Mouse (Mus musculus) midbrain, embryonic 16.5 days (tissue): ENCODE data around the gene Wdr54. TPM values are rescaled to one million over a fixed set of nuclear protein-coding genes. Genes with fewer than 3 reads are reported as not detected.
A peak's percentile ranks its signal among the peaks of the same experiment; 100 is the strongest.

Source experiments
- ATAC-seq: fragments of 200-750 bp; cut with Nextera tagmentation; 2 replicates; pipeline ENCODE4 v1.8.0; 2017; ENCODE audit warnings: moderate TSS enrichment
- H3K27ac ChIP-seq: fragments of 300-500 bp; sonication (generic); 2 replicates; pipeline ENCODE4 v1.5.1; 2014; ENCODE audit warnings: mild to moderate bottlenecking, low read length, mixed read lengths
- H3K27me3 ChIP-seq: fragments of 300-500 bp; sonication (generic); 2 replicates; pipeline ENCODE4 v1.6.1; 2014; ENCODE audit warnings: low read depth, low read length, mixed read lengths; ENCODE audit not compliant: control insufficient read depth, insufficient read depth
- H3K36me3 ChIP-seq: fragments of 300-500 bp; sonication (generic); 2 replicates; pipeline ENCODE4 v1.6.1; 2014; ENCODE audit warnings: mild to moderate bottlenecking, low read length, moderate library complexity, mixed read lengths; ENCODE audit not compliant: control insufficient read depth, insufficient read depth
- H3K4me1 ChIP-seq: fragments of 300-500 bp; sonication (generic); 2 replicates; pipeline ENCODE4 v1.6.1; 2014; ENCODE audit warnings: mild to moderate bottlenecking, low read length, mixed read lengths; ENCODE audit not compliant: control insufficient read depth, insufficient read depth
- H3K4me2 ChIP-seq: fragments of 300-500 bp; sonication (generic); 2 replicates; pipeline ENCODE4 v1.6.1; 2014; ENCODE audit warnings: mild to moderate bottlenecking, low read length, mixed read lengths
- H3K4me3 ChIP-seq: fragments of 300-500 bp; sonication (generic); 2 replicates; pipeline ENCODE4 v1.5.1; 2014; ENCODE audit warnings: low read depth, mild to moderate bottlenecking, low read length, moderate library complexity, mixed read lengths
- H3K9ac ChIP-seq: fragments of 300-500 bp; sonication (generic); 2 replicates; pipeline ENCODE4 v1.6.1; 2014; ENCODE audit warnings: low read depth, low read length, mixed read lengths
- H3K9me3 ChIP-seq: fragments of 300-500 bp; sonication (generic); replicated peaks from 2 replicates; pipeline ENCODE4 v1.6.1; 2014; ENCODE audit warnings: mild to moderate bottlenecking, low read length, mixed read lengths; ENCODE audit not compliant: control insufficient read depth, poor library complexity, severe bottlenecking
- WGBS: fragments of 180-500 bp; shearing (Covaris S2); extraction: QIAGEN DNeasy Blood & Tissue Kit; methylation state at CpG from one replicate; pipeline ENCODE4 v1.1.7; 2014; 5-methylcytosine and 5-hydroxymethylcytosine counted together
- polyA plus RNA-seq: library from polyadenylated mRNA; unstranded; fragments of >200 nt; fragmentation: Nextera tagmentation; extraction: Ambion mirVana; gene quantifications from 2 replicates; pipeline ENCODE4 v1.2.1, GENCODE M21; 2015

The Wdr54 gene
- polyA plus RNA-seq, 1 experiment from 2014 or later: 20.1 TPM

DNA sequence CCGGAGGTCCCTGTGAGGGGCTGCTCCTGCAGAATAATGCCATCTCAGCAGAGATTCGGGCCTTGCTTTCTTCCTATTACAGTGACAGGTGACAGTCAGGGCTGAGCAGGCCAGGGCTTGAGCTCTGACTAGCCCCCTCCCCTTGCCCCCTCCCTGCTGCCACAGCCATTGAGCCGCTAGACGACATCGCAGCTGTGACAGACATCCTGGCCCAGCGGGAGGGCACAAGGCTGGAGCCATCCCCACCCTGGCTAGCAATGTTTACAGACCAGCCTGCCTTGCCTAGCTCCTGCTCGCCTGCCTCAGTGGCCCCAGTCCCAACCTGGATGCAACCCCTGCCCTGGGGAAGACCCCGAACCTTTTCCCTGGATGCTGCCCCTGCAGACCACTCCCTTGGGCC is 4.5 kb downstream of the Wdr54 start:
- Histone ChIP-seq H3K4me1 (peaks cover 10% of the 10 kb centered on the region), H3K4me3 (no peak overlapping the region), H3K27me3 (no peaks in the 10 kb centered on the region), H3K9ac (0 out of 2 replicates have a peak overlapping the region, but pooled peaks have one; percentile 16), H3K9me3 (no peaks in the 10 kb centered on the region), H3K36me3 (no peaks in the 10 kb centered on the region; the same call in 1 of the 2 replicates), H3K4me2 (no peak overlapping the region), H3K27ac (no peak overlapping the region)
- no peak for ATAC-seq
- 30% methylated on average over 8 of the region's 8 CpGs for WGBS

DNA sequence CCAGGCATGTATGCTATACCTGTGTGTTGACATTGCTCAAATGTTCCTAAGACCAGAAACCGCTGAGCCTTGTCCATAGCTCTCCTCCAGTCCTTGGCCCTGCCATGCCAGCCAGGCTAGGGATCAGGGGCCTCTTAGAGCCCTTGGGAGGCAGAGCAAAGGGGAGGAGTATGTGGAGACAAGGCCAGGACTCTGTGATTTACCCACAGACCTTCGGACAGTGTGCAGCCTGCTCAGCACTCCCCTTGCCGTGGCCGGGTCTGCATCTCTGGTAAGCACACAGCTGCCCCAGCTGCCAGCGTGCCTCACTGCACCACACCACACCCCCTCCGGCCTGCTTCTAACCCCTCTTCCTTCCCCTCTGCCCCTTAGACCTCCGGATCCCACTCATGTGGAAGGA is 8.9 kb downstream of the Wdr54 start:
- Histone ChIP-seq H3K27ac (no peak overlapping the region), H3K4me3 (no peak overlapping the region)

DNA sequence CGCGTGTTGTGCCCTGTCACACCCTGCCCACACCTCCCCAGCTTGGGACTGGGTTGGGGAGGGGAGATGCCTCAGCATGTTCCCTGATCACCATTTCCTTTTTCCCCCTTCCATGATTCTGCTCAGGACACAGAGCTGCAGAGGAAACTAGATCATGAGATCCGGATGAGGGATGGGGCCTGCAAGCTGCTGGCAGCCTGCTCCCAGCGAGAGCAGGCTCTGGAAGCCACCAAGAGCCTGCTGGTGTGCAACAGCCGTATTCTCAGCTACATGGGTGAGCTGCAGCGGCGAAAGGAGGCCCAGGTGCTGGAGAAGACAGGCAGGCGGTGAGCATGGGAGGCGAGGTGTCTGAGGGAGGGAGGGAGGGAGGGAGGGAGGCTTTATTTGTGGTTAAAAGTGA is 10.4 kb downstream of the Wdr54 start:
- WGBS: 80% methylated on average over 9 of the region's 9 CpGs
- no peak overlapping the region for H3K27ac ChIP-seq

More for the DNA sequence above, 8.9 kb downstream of the Wdr54 start:
- Histone ChIP-seq H3K4me2 (no peak overlapping the region), H3K27me3 (no peaks in the 10 kb centered on the region), H3K36me3 (no peaks in the 10 kb centered on the region), H3K9ac (no peak overlapping the region), H3K9me3 (no peaks in the 10 kb centered on the region), H3K4me1 (peaks cover 3% of the 10 kb centered on the region; the same call in 1 of the 2 replicates)
- ATAC-seq: no peak
- WGBS: 52% methylated on average over 7 of the region's 7 CpGs

DNA sequence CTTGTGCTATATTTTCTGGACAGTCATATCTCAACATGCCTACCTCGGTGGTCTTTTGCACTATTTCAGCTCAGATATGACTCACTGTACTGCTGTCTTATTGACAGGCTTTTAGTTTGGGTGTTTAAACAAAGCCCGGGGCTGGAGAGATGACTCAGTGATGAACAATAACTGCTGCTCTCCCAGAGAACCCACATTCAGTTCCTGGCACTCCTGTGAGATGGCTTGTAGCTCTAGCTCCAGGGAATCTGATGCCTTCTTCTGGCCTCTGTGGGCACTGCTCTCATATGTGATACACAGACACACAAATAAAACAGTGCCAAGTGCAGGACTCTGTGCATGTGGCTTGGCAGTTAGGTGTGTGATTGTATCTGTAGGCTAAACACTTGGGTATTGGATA is 11.0 kb downstream of the Wdr54 start:
- Histone ChIP-seq H3K27me3 (no peaks in the 10 kb centered on the region; the same call in 1 of the 2 replicates), H3K4me3 (no peak overlapping the region), H3K4me1 (peaks cover 8% of the 10 kb centered on the region; the same call in 1 of the 2 replicates), H3K36me3 (no peaks in the 10 kb centered on the region), H3K9ac (no peak overlapping the region), H3K4me2 (no peak overlapping the region), H3K9me3 (no peaks in the 10 kb centered on the region), H3K27ac (no peak overlapping the region)
- 85% methylated on average over 2 of the region's 2 CpGs for WGBS
- ATAC-seq: no peak

More for the DNA sequence above, 10.4 kb downstream of the Wdr54 start:
- Histone ChIP-seq H3K4me1 (peaks cover 8% of the 10 kb centered on the region; the same call in 1 of the 2 replicates), H3K27me3 (no peaks in the 10 kb centered on the region; the same call in 1 of the 2 replicates), H3K9ac (no peak overlapping the region), H3K36me3 (no peaks in the 10 kb centered on the region), H3K4me3 (no peak overlapping the region), H3K9me3 (no peaks in the 10 kb centered on the region), H3K4me2 (no peak overlapping the region)
- ATAC-seq: no peak

DNA sequence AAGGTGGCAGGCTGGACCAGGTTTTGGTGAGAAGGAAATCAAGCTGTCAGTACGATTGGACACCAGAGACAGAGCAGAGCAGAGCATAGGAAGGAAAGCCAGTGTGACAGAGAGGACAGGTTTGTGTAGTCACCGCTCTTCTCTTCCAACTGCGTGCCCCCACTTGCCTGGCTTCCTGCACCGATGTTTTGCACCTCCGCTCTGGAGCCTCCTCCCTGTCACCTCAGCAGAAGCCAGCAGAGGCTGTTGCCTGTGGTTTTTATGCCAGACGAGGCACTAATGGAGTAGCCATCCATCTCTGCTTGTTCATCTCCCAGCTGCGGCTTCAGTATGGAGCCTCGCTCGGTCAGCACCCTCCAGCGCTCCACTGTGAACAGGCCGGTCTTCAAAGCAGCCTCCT is 13.3 kb downstream of the Wdr54 start:
- ATAC-seq: peak; percentile 8; the same call in 1 of the 2 replicates
- Histone ChIP-seq H3K4me1 (peaks cover 16% of the 10 kb centered on the region), H3K36me3 (no peaks in the 10 kb centered on the region), H3K9me3 (no peaks in the 10 kb centered on the region), H3K4me3 (no peak overlapping the region), H3K4me2 (peak overlapping the region; percentile 63), H3K27me3 (no peaks in the 10 kb centered on the region; the same call in 1 of the 2 replicates), H3K9ac (no peak overlapping the region), H3K27ac (no peak overlapping the region)
- WGBS: 56% methylated on average over 11 of the region's 11 CpGs

DNA sequence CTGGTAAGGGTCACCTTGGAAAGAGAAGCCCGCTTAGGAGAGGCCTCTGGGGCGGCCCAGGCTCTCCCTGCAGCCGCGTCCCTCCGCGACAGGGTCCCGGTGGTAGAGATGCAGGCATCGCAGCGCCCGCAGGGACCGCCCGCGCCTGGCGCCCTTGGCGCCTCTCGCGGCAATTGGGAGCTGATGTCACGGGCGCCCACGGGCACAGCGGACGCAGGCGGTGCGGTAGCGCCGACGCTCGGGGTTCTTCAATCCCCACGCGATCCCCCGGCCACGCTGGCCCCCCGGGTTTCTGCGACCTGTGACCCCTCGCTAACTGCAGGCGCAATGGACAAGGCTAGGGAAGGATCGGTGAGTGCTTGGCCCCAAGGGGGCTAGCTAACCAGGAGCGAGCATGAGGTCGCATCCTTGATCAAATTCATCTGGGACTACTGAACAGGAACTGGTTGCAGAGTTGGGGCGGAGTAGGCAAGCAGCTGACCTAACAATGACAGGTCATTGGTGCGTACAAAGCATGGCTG is 13.9 kb downstream of the Wdr54 start:
- H3K4me3 ChIP-seq: peak overlapping the region; percentile 33
- no peaks in the 10 kb centered on the region for H3K9me3 ChIP-seq
- H3K4me1 ChIP-seq: peaks cover 20% of the 10 kb centered on the region
- WGBS: 4% methylated on average over 33 of the region's 41 CpGs
- no peak overlapping the region for H3K27ac ChIP-seq
- H3K27me3 ChIP-seq: no peaks in the 10 kb centered on the region; the same call in 1 of the 2 replicates
- H3K4me2 ChIP-seq: peak overlapping the region; percentile 63
- H3K9ac ChIP-seq: peak overlapping the region; percentile 64
- no peaks in the 10 kb centered on the region for H3K36me3 ChIP-seq
- peak; percentile 19; the same call in 1 of the 2 replicates for ATAC-seq

DNA sequence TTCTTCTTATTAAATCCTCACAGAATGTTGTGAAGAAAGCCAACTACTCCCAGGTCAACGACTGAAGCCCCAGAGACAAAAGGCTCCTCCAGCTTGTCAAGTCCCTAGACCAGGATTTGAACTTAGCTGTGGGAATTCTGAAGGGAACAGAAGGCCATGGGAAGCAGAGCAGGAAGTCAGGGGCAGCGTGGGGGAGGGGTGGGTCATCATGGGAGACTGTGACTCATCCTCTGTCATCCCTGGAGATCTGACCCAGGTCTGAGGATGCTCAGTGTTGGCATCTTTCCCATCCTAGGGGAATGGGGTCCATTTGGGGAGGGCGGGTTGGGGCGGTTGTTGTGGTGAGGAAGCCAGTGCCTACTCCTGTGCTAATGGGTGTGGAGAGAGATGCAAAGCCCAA is 14.6 kb downstream of the Wdr54 start:
- Histone ChIP-seq H3K27ac (no peak overlapping the region), H3K4me3 (peak overlapping the region; percentile 33; the same call in 1 of the 2 replicates)
- 29% methylated on average over 4 of the region's 4 CpGs for WGBS

DNA sequence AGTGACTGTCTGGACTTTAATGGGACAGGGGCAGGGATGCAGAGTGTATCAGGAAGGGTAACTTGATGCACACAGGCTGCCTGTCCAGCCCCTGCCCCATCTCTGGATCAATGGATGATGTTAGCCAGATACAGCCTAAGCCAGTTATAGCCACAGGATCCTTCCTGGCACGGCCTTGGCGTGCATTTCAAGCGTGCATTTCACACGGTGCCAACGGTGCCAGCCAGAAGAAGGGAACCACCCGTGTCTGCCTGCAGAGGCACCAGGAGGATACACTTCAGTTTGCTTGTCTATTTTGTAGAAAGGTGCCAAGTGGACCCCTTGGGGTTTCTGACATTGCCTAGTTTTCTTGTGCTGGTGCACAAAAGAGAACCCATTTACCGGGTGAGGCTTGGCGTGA is 16.2 kb downstream of the Wdr54 start:
- Histone ChIP-seq H3K4me2 (no peak overlapping the region), H3K9ac (no peak overlapping the region), H3K9me3 (no peaks in the 10 kb centered on the region), H3K36me3 (no peaks in the 10 kb centered on the region), H3K4me3 (no peak overlapping the region), H3K27me3 (peaks cover 10% of the 10 kb centered on the region), H3K27ac (no peak overlapping the region), H3K4me1 (peaks cover 27% of the 10 kb centered on the region)
- WGBS: 92% methylated on average over 8 of the region's 8 CpGs
- ATAC-seq: no peak

More for the DNA sequence above, 14.6 kb downstream of the Wdr54 start:
- peak overlapping the region; percentile 63 for H3K4me2 ChIP-seq
- H3K9me3 ChIP-seq: no peaks in the 10 kb centered on the region
- no peaks in the 10 kb centered on the region for H3K36me3 ChIP-seq
- ATAC-seq: no peak
- peaks cover 25% of the 10 kb centered on the region for H3K4me1 ChIP-seq
- H3K9ac ChIP-seq: peak overlapping the region; percentile 64
- H3K27me3 ChIP-seq: peaks cover 4% of the 10 kb centered on the region

DNA sequence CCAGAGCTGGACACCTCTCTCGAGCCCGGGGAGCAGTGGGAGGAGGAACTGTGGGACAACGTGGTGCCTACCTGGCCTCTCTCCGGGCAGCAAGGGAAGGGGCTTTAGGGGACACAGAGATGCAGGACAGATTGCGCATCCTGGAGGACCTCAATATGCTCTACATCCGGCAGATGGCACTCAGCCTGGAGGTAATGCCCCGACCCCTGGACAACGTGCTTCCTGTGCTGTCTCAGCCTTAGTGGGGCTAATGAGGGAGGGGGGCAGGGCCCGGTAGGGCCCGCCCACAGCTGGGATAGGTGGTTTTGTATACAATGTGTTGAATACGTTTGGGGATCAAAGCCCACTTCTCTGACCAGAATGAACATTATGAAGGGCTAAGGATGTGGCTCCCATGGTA is 18.1 kb downstream of the Wdr54 start:
- 0 out of 2 replicates have a peak overlapping the region, but pooled peaks have one; percentile 44 for H3K9ac ChIP-seq
- no peaks in the 10 kb centered on the region for H3K36me3 ChIP-seq
- peaks cover 27% of the 10 kb centered on the region for H3K4me1 ChIP-seq
- H3K4me2 ChIP-seq: peak overlapping the region; percentile 54
- peak overlapping the region; percentile 37 for H3K4me3 ChIP-seq
- H3K9me3 ChIP-seq: no peaks in the 10 kb centered on the region
- H3K27ac ChIP-seq: peak overlapping the region; percentile 81
- peaks cover 13% of the 10 kb centered on the region for H3K27me3 ChIP-seq
- WGBS: 3% methylated on average over 11 of the region's 11 CpGs
- peak; percentile 16 for ATAC-seq
